Mouse (Mus musculus): ENCODE measurements around the gene Adamtsl4.
A peak's percentile ranks its signal among the peaks of the same experiment; 100 is the strongest.
"Not testable (repeated sequence)": the region's sequence is repeated elsewhere in the genome, so short reads cannot be mapped to it uniquely, and the experiment has no call there.

Adamtsl4 gene

DNA sequence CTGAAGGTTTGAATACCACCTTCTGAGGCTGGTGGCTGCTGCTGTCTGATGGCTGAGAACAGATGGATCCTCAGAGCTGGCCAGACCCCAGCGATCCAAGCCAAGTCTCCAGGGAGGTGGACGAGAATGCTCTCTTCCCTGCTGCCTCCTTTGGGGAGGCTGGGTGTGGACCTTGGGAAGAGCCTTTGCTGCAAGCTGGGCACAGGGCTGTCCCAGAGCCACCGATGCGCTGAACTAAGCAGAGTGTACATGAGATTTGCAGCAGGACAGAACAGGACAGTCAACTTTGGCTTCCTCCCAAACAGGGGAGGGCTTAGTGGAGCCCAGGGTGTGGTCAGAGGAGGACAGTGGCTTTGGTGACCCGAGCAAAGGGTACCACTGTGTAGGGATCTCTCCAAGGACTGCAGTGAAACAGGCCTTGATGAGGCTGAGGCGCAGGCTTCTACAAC is 12.5 kb upstream of the Adamtsl4 start:
- DNase-seq (ENCODE audit: low read depth, low spot score) = no peak

- DNase-seq (ENCODE audit: low read depth, low spot score) = no peak
Measured at GRCm38 (mm10) chr3:95698286-95698685, 10.6 kb upstream of the Adamtsl4 start.

- DNase-seq (ENCODE audit: low read depth, low spot score) = no peak
Measured at GRCm38 (mm10) chr3:95696360-95696759, 8.6 kb upstream of the Adamtsl4 start.

- DNase-seq (ENCODE audit: low read depth, low spot score) = no peak
Measured at GRCm38 (mm10) chr3:95695796-95696195, 8.1 kb upstream of the Adamtsl4 start.

DNA sequence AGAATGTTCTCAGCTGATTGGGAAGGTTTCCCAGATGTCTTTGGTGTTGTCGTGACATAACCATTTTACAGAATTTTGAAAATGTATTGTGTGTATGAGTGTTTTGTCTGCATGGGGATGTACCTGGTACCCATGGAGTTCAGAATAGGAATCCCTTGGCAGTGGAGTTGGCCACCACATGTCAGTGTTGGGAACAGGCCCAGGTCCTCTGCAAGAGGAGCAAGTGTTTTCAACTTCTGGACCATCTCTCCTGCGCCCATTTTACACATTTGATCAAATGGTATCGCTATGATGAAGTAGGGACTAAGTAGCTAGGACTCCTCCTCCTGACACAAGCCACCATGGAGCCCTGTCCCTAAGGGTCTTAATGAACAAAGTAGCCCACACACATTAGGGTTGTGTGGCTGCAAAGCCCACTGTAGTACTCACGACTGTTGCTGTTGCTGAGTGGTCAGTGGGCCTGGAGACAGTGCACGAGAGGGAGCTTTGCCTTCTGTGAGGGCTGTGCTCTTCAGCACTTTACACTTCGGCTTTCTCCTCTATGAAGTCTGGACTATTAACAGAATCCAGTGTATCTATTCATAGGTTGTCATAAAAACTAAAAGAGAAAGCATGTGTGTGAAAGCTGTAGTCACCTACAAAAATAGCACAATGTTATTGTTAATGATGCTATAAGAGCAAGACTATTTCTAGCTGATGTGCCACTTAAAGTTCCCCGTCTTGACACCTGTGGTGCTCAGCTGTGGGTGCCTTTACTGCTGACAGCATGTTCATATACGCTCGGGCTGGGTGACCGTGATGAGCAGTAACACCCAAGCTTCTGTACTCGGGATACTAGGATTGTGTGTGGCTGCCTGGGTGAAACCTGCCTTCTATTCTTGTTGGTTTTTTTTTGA is 7.3 kb upstream of the Adamtsl4 start:
- no peak for DNase-seq (ENCODE audit: low read depth, low spot score)

DNA sequence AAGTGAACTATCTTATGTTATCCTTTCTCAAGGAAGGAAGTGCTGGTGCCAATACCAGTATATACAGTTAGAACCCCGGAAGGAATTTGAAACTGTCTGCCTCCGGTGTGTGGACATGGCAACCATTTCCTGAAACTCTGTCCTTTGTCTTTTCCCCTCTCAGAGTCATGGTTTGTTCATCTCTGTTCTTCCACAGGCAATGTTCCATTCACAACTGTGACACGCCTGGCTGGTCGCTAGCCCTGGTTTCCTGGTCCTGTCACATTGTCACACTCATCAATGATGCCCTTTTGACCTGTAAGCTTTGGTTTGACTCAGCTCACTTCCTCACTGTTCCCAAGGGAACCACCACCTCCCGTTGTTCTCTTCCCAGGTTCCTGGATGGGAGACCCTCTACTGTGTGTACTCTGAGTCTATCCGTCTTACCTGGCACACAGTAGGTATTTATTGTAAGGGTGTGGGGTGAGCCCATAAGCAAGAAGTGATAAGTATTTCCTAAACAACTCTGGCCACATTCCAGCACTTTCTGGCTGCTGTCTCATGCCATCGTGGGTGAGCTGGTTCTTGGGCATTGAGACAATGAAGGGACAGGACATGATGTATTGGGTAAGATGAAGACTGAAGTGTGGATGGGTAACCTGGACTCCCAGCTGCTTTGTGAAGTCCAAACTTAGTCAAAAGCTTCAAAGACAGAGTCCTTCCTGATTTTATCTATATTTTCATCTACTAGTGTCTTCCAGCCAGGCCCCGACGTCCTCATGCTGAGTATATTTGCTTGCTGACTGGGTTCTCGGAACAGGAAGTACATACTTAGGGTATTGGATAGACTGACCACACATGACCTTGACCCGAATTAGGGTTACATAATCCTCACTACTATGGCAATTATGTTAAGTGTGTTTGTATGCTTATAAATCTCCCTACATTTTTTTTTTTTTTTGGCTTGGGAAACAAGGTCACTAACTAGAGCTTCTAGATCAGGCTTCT is 6.4 kb upstream of the Adamtsl4 start:
- no peak for DNase-seq (ENCODE audit: low read depth, low spot score)

DNA sequence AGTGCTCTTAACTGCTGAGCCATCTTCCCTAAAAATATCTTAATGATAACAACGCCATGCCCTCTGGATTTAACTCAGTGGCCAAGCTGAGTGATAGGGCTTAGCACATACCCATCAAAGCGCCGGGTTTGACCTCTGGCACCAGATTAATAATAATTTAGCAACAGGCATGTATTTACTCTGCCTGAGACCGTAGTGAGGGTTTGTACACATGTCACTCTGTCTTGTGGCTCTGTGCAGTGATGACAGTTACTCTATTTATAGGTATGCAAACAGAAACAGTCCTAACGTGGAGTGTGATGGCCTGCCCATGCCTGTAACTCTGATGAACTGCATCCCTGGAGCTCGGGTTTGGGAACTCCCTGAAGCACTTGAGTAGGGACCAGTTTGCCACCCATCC is 5.0 kb upstream of the Adamtsl4 start:
- DNase-seq (ENCODE audit: low read depth, low spot score) = no peak

- not testable (repeated sequence) for DNase-seq (ENCODE audit: low read depth, low spot score)
Measured at GRCm38 (mm10) chr3:95690552-95690951, 2.8 kb upstream of the Adamtsl4 start.

GRCm38 (mm10) chr3:95689940-95690339 is 2.2 kb upstream of the Adamtsl4 start:
- DNase-seq (ENCODE audit: low read depth, low spot score) = no peak

- DNase-seq (ENCODE audit: low read depth, low spot score) = peak; percentile 56
Measured at GRCm38 (mm10) chr3:95689171-95689915, 1.6 kb upstream of the Adamtsl4 start.

GRCm38 (mm10) chr3:95687168-95687523 is 571 bp downstream of the Adamtsl4 start:
- no peak for DNase-seq (ENCODE audit: low read depth, low spot score)

DNA sequence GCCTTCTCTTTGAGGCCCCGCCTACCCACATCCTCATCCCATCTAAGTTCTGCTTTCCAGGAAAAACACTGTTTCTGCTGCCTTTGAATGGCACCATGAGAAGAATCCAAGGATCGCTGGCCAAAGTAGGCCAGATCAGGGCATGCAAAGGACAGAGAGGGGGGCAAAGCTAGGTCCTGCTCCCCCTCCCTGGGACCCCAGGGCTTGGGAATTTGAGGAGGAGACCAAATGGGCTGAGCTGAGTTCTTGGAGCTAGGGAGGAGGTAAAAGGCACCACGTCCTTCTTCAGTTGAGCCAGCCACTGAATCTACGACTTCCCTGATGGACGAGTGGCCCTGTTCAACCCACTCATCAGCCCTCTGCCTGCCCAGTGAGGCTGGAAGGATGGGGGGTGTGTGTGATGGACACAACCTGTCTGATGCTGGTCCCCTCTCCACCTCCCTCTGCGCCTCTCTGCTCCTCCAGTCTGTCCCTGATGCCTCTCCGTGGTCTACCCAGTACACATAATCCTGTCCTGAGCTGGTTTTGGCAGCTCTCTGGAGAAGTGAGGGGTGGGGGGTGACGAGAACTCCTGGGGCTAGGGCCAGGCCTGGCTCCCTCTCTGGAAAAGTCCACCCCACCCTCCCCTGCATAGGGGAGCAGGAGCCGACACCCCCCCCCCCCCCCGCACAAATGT is 1.1 kb downstream of the Adamtsl4 start:
- DNase-seq (ENCODE audit: low read depth, low spot score) = no peak

- no peak for DNase-seq (ENCODE audit: low read depth, low spot score)
Measured at GRCm38 (mm10) chr3:95685701-95686100, 2.0 kb downstream of the Adamtsl4 start.

- no peak for DNase-seq (ENCODE audit: low read depth, low spot score)
Measured at GRCm38 (mm10) chr3:95685301-95685700, 2.4 kb downstream of the Adamtsl4 start.

DNA sequence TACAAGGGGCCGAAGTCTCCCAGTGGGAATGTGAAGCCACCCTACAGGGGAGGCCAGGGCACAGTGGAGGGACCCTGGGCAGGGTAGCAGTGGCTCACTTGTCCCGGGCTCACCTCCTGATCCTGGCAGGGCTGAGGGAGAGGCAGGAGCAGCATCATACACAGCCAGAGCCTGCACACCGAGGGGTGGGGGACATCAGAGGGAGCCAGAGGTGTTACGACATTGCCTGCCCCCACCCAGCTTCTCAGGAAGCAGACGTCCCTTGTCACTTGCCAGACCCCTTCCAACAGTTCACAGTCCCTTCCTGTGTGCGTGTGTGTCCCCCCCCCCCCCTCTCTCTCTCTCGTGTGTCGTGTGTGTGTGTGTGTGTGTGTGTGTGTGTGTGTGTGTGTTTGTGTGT is 2.9 kb downstream of the Adamtsl4 start:
- DNase-seq (ENCODE audit: low read depth, low spot score) = no peak

- peak; percentile 46 for DNase-seq (ENCODE audit: low read depth, low spot score)
Measured at GRCm38 (mm10) chr3:95682878-95683277, 4.8 kb downstream of the Adamtsl4 start.

- DNase-seq (ENCODE audit: low read depth, low spot score) = no peak
Measured at GRCm38 (mm10) chr3:95681365-95681764, 6.4 kb downstream of the Adamtsl4 start.

- DNase-seq (ENCODE audit: low read depth, low spot score) = no peak
Measured at GRCm38 (mm10) chr3:95680673-95681072, 7.0 kb downstream of the Adamtsl4 start.

- DNase-seq (ENCODE audit: low read depth, low spot score) = no peak
Measured at GRCm38 (mm10) chr3:95679551-95679950, 8.2 kb downstream of the Adamtsl4 start.

DNA sequence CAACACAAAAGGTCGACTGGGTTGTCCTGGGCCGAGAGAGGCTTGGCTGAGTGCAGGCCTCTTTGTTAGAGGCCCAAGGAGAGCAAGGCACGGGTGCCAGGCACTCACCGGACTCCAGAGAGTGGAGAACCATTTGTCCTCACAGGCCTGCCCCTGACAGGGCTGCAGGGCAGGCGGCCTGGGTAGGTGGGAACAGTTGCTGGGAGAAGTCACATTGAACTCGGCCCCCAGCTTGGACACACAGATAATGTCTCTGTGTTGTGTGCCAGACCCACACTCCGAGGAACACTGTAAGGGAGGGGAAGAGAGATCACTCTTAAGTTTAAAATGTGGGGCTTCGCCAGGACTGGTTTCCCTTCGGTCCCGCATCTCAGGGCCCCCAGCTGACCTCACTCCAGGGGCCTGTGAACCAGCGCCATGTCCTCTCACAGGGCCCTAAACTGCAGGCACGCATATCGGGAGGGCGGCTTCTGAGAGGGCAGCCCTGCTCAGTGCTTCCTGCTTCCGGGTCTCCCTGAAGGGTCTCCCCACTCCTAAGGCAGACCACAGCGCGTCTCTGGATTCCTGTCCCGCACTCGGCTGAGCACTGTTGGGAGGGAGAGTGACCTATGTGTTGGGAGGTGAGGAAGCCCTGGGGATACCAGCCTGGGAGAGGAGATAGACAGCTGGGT is 10.2 kb downstream of the Adamtsl4 start:
- DNase-seq (ENCODE audit: low read depth, low spot score) = no peak
